In the genomic region with DNA sequence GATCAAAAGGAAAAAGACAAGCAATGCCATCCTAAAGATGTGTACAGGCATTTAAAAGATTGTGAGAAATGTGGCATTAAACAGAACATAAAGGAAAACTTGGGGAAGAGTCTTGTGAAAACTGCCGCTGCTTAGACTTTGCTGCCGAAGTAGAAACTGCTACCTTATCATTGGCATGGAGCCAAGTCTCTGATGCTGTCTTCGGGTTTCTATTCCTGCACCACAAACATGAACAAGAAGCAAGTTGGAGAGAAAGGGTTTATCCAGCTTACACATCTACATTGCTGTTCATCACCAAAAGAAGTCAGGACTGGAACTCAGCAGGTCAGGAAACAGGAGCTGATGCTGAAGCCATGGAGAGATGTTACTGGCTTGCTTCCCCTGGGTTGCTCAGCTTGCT, we compare ENCODE assay signal across 32 mouse cellular contexts. TPM values are rescaled to one million over a fixed set of nuclear protein-coding genes. Genes with fewer than 3 reads are reported as not detected.
DNase-seq lines count a peak whose midpoint lies in the region; ATAC-seq and TF ChIP-seq lines count a peak whose summit lies in the region.
"Had no signal": no experiment of that assay in that cellular context is flagged by ENCODE, and none has a peak within 500 bp of the region (broad histone marks: within the 10 kb centered on the region; RNA-seq: fewer than 3 reads in every experiment).

No protein-coding gene starts in this region.

- no peak for ATAC-seq in CD4-positive, CD25-positive, alpha-beta regulatory T cell, adult 4 months
- ATAC-seq in heart, embryonic 13.5 days (ENCODE audit: extremely low read depth, insufficient number of reproducible peaks, low FRiP score, low TSS enrichment), result no peak
- ATAC-seq in liver, postnatal 0 days, result no peak
- no peak for ATAC-seq in forebrain, embryonic 13.5 days
- ATAC-seq in stomach, postnatal 0 days (ENCODE audit: low FRiP score, low TSS enrichment), result no peak
- ATAC-seq: forebrain, embryonic 14.5 days; midbrain, embryonic 13.5 days had no signal

- H3K4me3 ChIP-seq in heart, embryonic 13.5 days, result no peak overlapping the region
- no peak overlapping the region for H3K4me3 ChIP-seq in heart, adult 2 months
- no peak overlapping the region for H3K4me3 ChIP-seq in liver, postnatal 0 days (ENCODE audit: low read depth, low read length)
- no peak overlapping the region for H3K4me3 ChIP-seq in forebrain, embryonic 13.5 days
- H3K4me3 ChIP-seq in stomach, postnatal 0 days (ENCODE audit: low read depth, low read length), result no peak overlapping the region
- H3K4me3 ChIP-seq: embryonic facial prominence, embryonic 13.5 days; hindbrain, embryonic 10.5 days; hindbrain, embryonic 15.5 days; limb, embryonic 10.5 days; limb, embryonic 15.5 days; lung, embryonic 15.5 days; megakaryocyte, embryonic 14.5 days; midbrain, embryonic 13.5 days; neural tube, embryonic 13.5 days had no signal

- no peak for TF ChIP-seq CTCF in heart, adult 2 months (IDR thresholded peaks at IDR 0.05)
- TF ChIP-seq CTCF in liver, postnatal 0 days (IDR thresholded peaks at IDR 0.05; ENCODE audit: low read depth), result no peak
- no peak for TF ChIP-seq CTCF in stomach, postnatal 0 days (IDR thresholded peaks at IDR 0.05; ENCODE audit: low read depth)

- H3K27ac ChIP-seq in heart, embryonic 13.5 days (replicated peaks), result peak overlapping the region; percentile 13; the same call in 1 of the 2 replicates
- no peak overlapping the region for H3K27ac ChIP-seq in heart, adult 2 months
- no peak overlapping the region for H3K27ac ChIP-seq in liver, postnatal 0 days (ENCODE audit: low read depth)
- H3K27ac ChIP-seq in forebrain, embryonic 13.5 days, result no peak overlapping the region
- H3K27ac ChIP-seq in stomach, postnatal 0 days (replicated peaks), result no peak overlapping the region
- H3K27ac ChIP-seq: embryonic facial prominence, embryonic 13.5 days; hindbrain, embryonic 10.5 days; hindbrain, embryonic 15.5 days; kidney, postnatal 0 days; limb, embryonic 10.5 days; limb, embryonic 15.5 days; liver, embryonic 14.5 days; lung, embryonic 15.5 days; midbrain, embryonic 13.5 days; neural tube, embryonic 13.5 days had no signal

- intact Hi-C loops in heart, adult 2 months (cut with DNase I), result loop anchor here (10.0 kb wide), 1 partner anchor 342 kb away; no protein-coding TSS in a partner anchor

- peaks cover 33% of the 10 kb centered on the region for H3K36me3 ChIP-seq in heart, embryonic 13.5 days
- H3K36me3 ChIP-seq in heart, adult 2 months (ENCODE audit: control insufficient read depth, insufficient read depth, low read length), result no peaks in the 10 kb centered on the region
- peaks cover 15% of the 10 kb centered on the region; the same call in 1 of the 2 replicates for H3K36me3 ChIP-seq in liver, postnatal 0 days (replicated peaks; ENCODE audit: insufficient read depth, low read length)
- peaks cover 15% of the 10 kb centered on the region for H3K36me3 ChIP-seq in forebrain, embryonic 13.5 days (ENCODE audit: poor library complexity, severe bottlenecking)
- peaks cover 3% of the 10 kb centered on the region; the same call in 1 of the 2 replicates for H3K36me3 ChIP-seq in stomach, postnatal 0 days (ENCODE audit: control insufficient read depth, insufficient read depth, low read length)

- peak; percentile 18 for DNase-seq in CD4-positive, CD25-positive, alpha-beta regulatory T cell, adult 2 months (ENCODE audit: low read depth, low spot score)
- DNase-seq in heart, adult 2 months, result no peak
- DNase-seq in liver, postnatal 0 days, result peak; percentile 12
- no peak for DNase-seq in liver
- DNase-seq in stomach, postnatal 0 days (ENCODE audit: low spot score), result no peak
- DNase-seq: adrenal gland, postnatal 14 days; cerebellum, adult 11-12 months; cerebellum, adult 9-11 months; embryo, embryonic 11 days; gastrocnemius, postnatal 14 days; heart, adult 18-20 months; kidney, adult 18-20 months; kidney, postnatal 4 days; layer of hippocampus, postnatal 36 days; right cerebral cortex, postnatal 4 days; thymus, adult 2 months; thymus, postnatal 36 days had no signal

- H3K4me1 ChIP-seq in heart, embryonic 13.5 days, result peaks cover 11% of the 10 kb centered on the region
- no peaks in the 10 kb centered on the region for H3K4me1 ChIP-seq in heart, adult 2 months (ENCODE audit: control insufficient read depth, insufficient read depth, low read length)
- no peaks in the 10 kb centered on the region for H3K4me1 ChIP-seq in liver, postnatal 0 days (ENCODE audit: insufficient read depth)
- no peaks in the 10 kb centered on the region for H3K4me1 ChIP-seq in forebrain, embryonic 13.5 days
- H3K4me1 ChIP-seq in stomach, postnatal 0 days (replicated peaks; ENCODE audit: control insufficient read depth, insufficient read depth), result no peaks in the 10 kb centered on the region
- H3K4me1 ChIP-seq: embryonic facial prominence, embryonic 13.5 days; hindbrain, embryonic 10.5 days; hindbrain, embryonic 15.5 days; limb, embryonic 10.5 days; limb, embryonic 15.5 days; lung, embryonic 15.5 days; midbrain, embryonic 13.5 days; neural tube, embryonic 13.5 days had no signal

- no peaks in the 10 kb centered on the region for H3K27me3 ChIP-seq in heart, embryonic 13.5 days (replicated peaks)
- no peaks in the 10 kb centered on the region for H3K27me3 ChIP-seq in heart, adult 2 months (ENCODE audit: control insufficient read depth, insufficient read depth, low read length)
- H3K27me3 ChIP-seq in liver, postnatal 0 days (ENCODE audit: insufficient read depth, low read length), result no peaks in the 10 kb centered on the region
- H3K27me3 ChIP-seq in forebrain, embryonic 13.5 days, result no peaks in the 10 kb centered on the region
- no peaks in the 10 kb centered on the region for H3K27me3 ChIP-seq in stomach, postnatal 0 days (ENCODE audit: control insufficient read depth, insufficient read depth, low read length)
- H3K27me3 ChIP-seq: embryonic facial prominence, embryonic 13.5 days; hindbrain, embryonic 15.5 days; limb, embryonic 15.5 days; lung, embryonic 15.5 days; megakaryocyte, embryonic 14.5 days; midbrain, embryonic 13.5 days; neural tube, embryonic 13.5 days had no signal

- WGBS in heart, embryonic 13.5 days, result 19% methylated on average over 3 of the region's 3 CpGs
- WGBS in heart, adult 2 months, result 21% methylated on average over 3 of the region's 3 CpGs
- whole genome bisulfite sequencing in liver, postnatal 0 days (ENCODE audit: insufficient replicate concordance), result 46% methylated on average over 3 of the region's 3 CpGs
- 74% methylated on average over 3 of the region's 3 CpGs for WGBS in forebrain, embryonic 13.5 days
- WGBS in stomach, postnatal 0 days, result 38% methylated on average over 3 of the region's 3 CpGs

- H3K79me2 ChIP-seq in heart, adult 2 months (replicated peaks; ENCODE audit: control insufficient read depth, insufficient read depth, low read length), result no peaks in the 10 kb centered on the region

- no peak for TF ChIP-seq POLR2A in heart, adult 2 months (IDR thresholded peaks at IDR 0.05; ENCODE audit: insufficient read depth, low read depth, low read length)

- TF ChIP-seq EP300 in heart, adult 2 months (IDR thresholded peaks at IDR 0.05; ENCODE audit: insufficient read depth, low read depth, low read length), result no peak
- TF ChIP-seq EP300 in liver, postnatal 0 days (IDR thresholded peaks at IDR 0.05; ENCODE audit: low read depth), result no peak
- TF ChIP-seq EP300 in stomach, postnatal 0 days (optimal IDR thresholded peaks at IDR 0.05), result no peak

- H3K4me2 ChIP-seq in heart, embryonic 13.5 days, result peak overlapping the region; percentile 35
- no peak overlapping the region for H3K4me2 ChIP-seq in liver, postnatal 0 days (ENCODE audit: low read depth, low read length)
- no peak overlapping the region for H3K4me2 ChIP-seq in forebrain, embryonic 13.5 days
- no peak overlapping the region for H3K4me2 ChIP-seq in stomach, postnatal 0 days (replicated peaks; ENCODE audit: low read depth)
- H3K4me2 ChIP-seq: embryonic facial prominence, embryonic 13.5 days; hindbrain, embryonic 15.5 days; limb, embryonic 15.5 days; lung, embryonic 15.5 days; midbrain, embryonic 13.5 days; neural tube, embryonic 13.5 days had no signal

- no peak overlapping the region for H3K9ac ChIP-seq in heart, embryonic 13.5 days
- H3K9ac ChIP-seq in heart, adult 2 months (ENCODE audit: low read depth, low read length), result no peak overlapping the region
- H3K9ac ChIP-seq in liver, postnatal 0 days (replicated peaks), result no peak overlapping the region
- no peak overlapping the region for H3K9ac ChIP-seq in forebrain, embryonic 13.5 days
- H3K9ac ChIP-seq in stomach, postnatal 0 days (ENCODE audit: low read length), result no peak overlapping the region
- H3K9ac ChIP-seq: embryonic facial prominence, embryonic 13.5 days; hindbrain, embryonic 15.5 days; limb, embryonic 15.5 days; liver, embryonic 14.5 days; lung, embryonic 15.5 days; midbrain, embryonic 13.5 days; neural tube, embryonic 13.5 days had no signal

- H3K9me3 ChIP-seq in heart, embryonic 13.5 days, result no peaks in the 10 kb centered on the region
- H3K9me3 ChIP-seq in liver, postnatal 0 days (ENCODE audit: low read length), result no peaks in the 10 kb centered on the region
- no peaks in the 10 kb centered on the region for H3K9me3 ChIP-seq in forebrain, embryonic 13.5 days (replicated peaks)
- no peaks in the 10 kb centered on the region for H3K9me3 ChIP-seq in stomach, postnatal 0 days (ENCODE audit: control insufficient read depth, low read length)
- H3K9me3 ChIP-seq: embryonic facial prominence, embryonic 13.5 days; hindbrain, embryonic 10.5 days; hindbrain, embryonic 15.5 days; limb, embryonic 10.5 days; limb, embryonic 15.5 days; lung, embryonic 15.5 days; megakaryocyte, embryonic 14.5 days; midbrain, embryonic 13.5 days; neural tube, embryonic 13.5 days had no signal

RNA-seq across cellular contexts. Expression of a gene that starts 10.6 kb away (rescaled TPM):
- 1 to 10 TPM; 3.8 to 4.2 TPM for polyA plus RNA-seq in CD4-positive, CD25-positive, alpha-beta regulatory T cell, adult 4 months (2017; shearing (Covaris generic))
- 36.4 and 38.9 TPM in 2 replicates for polyA plus RNA-seq in heart, embryonic 13.5 days (2015; fragmentation: Nextera tagmentation; extraction: Ambion mirVana)
- total RNA-seq in heart, adult 2 months (2021), result 10 to 100 TPM; 14.6 to 18.0 TPM
- 9.7 and 12.2 TPM in 2 replicates for polyA plus RNA-seq in heart, adult 2 months (2012; rRNA removed)
- 19.7 and 21.2 TPM in 2 replicates for polyA plus RNA-seq in liver, postnatal 0 days (2015; fragmentation: Nextera tagmentation; extraction: Ambion mirVana)
- polyA plus RNA-seq in forebrain, embryonic 13.5 days (2015; fragmentation: Nextera tagmentation; extraction: Ambion mirVana), result 21.7 and 27.1 TPM in 2 replicates
- polyA plus RNA-seq in stomach, postnatal 0 days (2015; fragmentation: Nextera tagmentation; extraction: Ambion mirVana), result 21.9 and 24.5 TPM in 2 replicates

RNA-seq across cellular contexts. Expression of a gene that starts 10.8 kb away (rescaled TPM):
- 10 to 100 TPM; 54.1 to 67.2 TPM for polyA plus RNA-seq in CD4-positive, CD25-positive, alpha-beta regulatory T cell, adult 4 months (2017; shearing (Covaris generic))
- 139 and 155 TPM in 2 replicates for polyA plus RNA-seq in heart, embryonic 13.5 days (2015; fragmentation: Nextera tagmentation; extraction: Ambion mirVana)
- 10 to 100 TPM; 43.0 to 50.5 TPM for total RNA-seq in heart, adult 2 months (2021)
- polyA plus RNA-seq in heart, adult 2 months (2012; rRNA removed), result 39.4 and 77.7 TPM in 2 replicates
- polyA plus RNA-seq in liver, postnatal 0 days (2015; fragmentation: Nextera tagmentation; extraction: Ambion mirVana), result 52.2 and 53.8 TPM in 2 replicates
- polyA plus RNA-seq in forebrain, embryonic 13.5 days (2015; fragmentation: Nextera tagmentation; extraction: Ambion mirVana), result 134 and 136 TPM in 2 replicates
- 106 and 107 TPM in 2 replicates for polyA plus RNA-seq in stomach, postnatal 0 days (2015; fragmentation: Nextera tagmentation; extraction: Ambion mirVana)

Comparison
In these comparisons a context has a peak if more than half of its experiments do, and no peak if none do; other contexts are left out.
1. DNase-seq: peak in CD4-positive, CD25-positive, alpha-beta regulatory T cell, adult 2 months (single experiment) and liver, postnatal 0 days (single experiment); none in heart, adult 2 months (0 of 2), liver (single experiment) and stomach, postnatal 0 days (single experiment).